Mouse (Mus musculus) ES-Bruce4 (cell line): ENCODE data around the gene Hivep3. TPM values are rescaled to one million over a fixed set of nuclear protein-coding genes. Genes with fewer than 3 reads are reported as not detected.

Experiments
- H3K27ac ChIP-seq: 2 replicates; pipeline ENCODE4 v1.5.1; 2012; ENCODE audit warnings: low read length, inconsistent platforms; ENCODE audit not compliant: insufficient read depth
- H3K27me3 ChIP-seq: 2 replicates; pipeline ENCODE4 v1.6.1; 2012; ENCODE audit warnings: mild to moderate bottlenecking, low read length, inconsistent platforms; ENCODE audit not compliant: control insufficient read depth, poor library complexity, insufficient read depth, severe bottlenecking
- H3K36me3 ChIP-seq: 2 replicates; pipeline ENCODE4 v1.6.1; 2012; ENCODE audit warnings: inconsistent platforms, mild to moderate bottlenecking, low read length, moderate library complexity; ENCODE audit not compliant: control insufficient read depth, poor library complexity, insufficient read depth, severe bottlenecking
- H3K4me1 ChIP-seq: one replicate; pipeline ENCODE4 v1.8.1; 2011; ENCODE audit warnings: low read length; ENCODE audit not compliant: control insufficient read depth, insufficient read depth
- H3K4me3 ChIP-seq: 2 replicates; pipeline ENCODE4 v1.5.1; 2011; ENCODE audit warnings: low read depth, mild to moderate bottlenecking, low read length
- H3K9ac ChIP-seq: 2 replicates; pipeline ENCODE4 v1.6.1; 2012; ENCODE audit warnings: low read depth, mild to moderate bottlenecking, inconsistent platforms; ENCODE audit not compliant: poor library complexity, severe bottlenecking
- H3K9me3 ChIP-seq: replicated peaks from 2 replicates; pipeline ENCODE4 v1.6.1; 2012; ENCODE audit warnings: mild to moderate bottlenecking, low read length, inconsistent platforms; ENCODE audit not compliant: control insufficient read depth, poor library complexity, insufficient read depth, severe bottlenecking
- CTCF ChIP-seq: IDR thresholded peaks from one replicate; pipeline ENCODE4 v1.8.1; 2011; ENCODE audit warnings: low read depth, low read length
- EP300 ChIP-seq: IDR thresholded peaks from 2 replicates; pipeline ENCODE4 v1.6.1; 2011; ENCODE audit warnings: low read depth, low read length; ENCODE audit not compliant: insufficient read depth
- POLR2A ChIP-seq: IDR thresholded peaks from one replicate; pipeline ENCODE4 v1.8.1; 2011; ENCODE audit warnings: low read length; ENCODE audit not compliant: insufficient read depth
- polyA plus RNA-seq: library from polyadenylated mRNA; stranded (reverse); fragments of >200 nt; gene quantifications from 2 replicates; pipeline ENCODE4 v1.2.4, GENCODE M21; 2011; ENCODE audit warnings: low read depth; ENCODE audit not compliant: missing spikeins, insufficient read depth, insufficient read length

Hivep3 gene
- polyA plus RNA-seq, 1 experiment, result 0.79 TPM

DNA sequence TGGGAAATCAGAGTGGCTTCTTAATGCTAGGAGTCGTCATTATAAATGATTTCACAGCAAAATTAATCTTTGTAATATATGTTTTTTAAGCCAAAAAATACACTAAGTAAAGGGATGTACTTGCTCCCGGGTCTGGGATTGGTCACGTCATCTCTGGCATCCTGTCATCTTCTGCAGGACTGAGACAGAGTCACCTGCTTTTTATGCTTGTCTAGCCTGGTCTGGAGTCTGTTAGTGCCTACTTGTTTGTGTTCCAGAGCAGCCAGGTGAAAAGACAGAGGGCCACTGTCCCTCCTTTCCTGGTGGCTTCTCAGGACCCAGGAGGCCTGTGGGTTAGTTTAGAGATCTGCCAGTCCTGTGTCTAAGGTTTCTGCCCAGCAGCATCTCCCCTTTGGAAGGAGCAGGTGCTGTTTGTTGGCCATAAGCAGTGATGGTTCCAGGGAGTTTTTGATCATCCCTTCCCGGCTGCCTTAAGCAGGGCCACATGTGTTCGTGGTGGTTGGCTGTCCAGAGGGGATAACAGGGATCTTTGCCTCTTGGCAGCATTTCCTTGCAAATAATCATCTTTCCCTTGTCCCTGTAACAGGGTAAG, 245.8 kb downstream of the Hivep3 start:
- no peak for TF ChIP-seq EP300
- TF ChIP-seq POLR2A, result no peak
- TF ChIP-seq CTCF, result no peak
- no peaks in the 10 kb centered on the region for H3K36me3 ChIP-seq
- no peak overlapping the region for H3K9ac ChIP-seq
- no peak overlapping the region for H3K27ac ChIP-seq
- H3K4me3 ChIP-seq, result no peak overlapping the region
- H3K27me3 ChIP-seq, result no peaks in the 10 kb centered on the region
- H3K4me1 ChIP-seq, result no peaks in the 10 kb centered on the region
- H3K9me3 ChIP-seq, result no peaks in the 10 kb centered on the region

DNA sequence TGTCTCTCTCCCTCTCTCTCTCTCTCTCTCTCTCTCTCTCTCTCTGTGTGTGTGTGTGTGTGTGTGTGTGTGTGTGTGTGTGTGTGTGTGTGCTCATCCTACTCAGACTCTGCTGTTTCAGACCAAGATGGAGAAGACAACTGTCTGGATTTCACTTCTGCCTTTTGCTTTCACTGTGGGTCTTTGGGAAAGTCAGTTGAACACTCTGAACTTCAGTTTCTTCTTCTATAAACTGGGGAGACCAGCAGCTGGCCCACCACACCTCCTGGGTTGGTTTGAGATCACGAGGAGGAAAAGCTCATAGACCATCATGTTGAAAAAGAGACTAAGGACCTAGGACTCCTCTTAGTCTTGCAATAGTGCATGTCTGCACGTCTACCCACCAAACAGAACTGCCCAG, 246.3 kb downstream of the Hivep3 start:
- Histone ChIP-seq H3K9ac (no peak overlapping the region), H3K27ac (no peak overlapping the region), H3K9me3 (no peaks in the 10 kb centered on the region), H3K4me3 (no peak overlapping the region), H3K36me3 (no peaks in the 10 kb centered on the region), H3K4me1 (no peaks in the 10 kb centered on the region), H3K27me3 (no peaks in the 10 kb centered on the region)
- TF ChIP-seq CTCF, result no peak
- TF ChIP-seq EP300, result no peak
- no peak for TF ChIP-seq POLR2A

- TF ChIP-seq CTCF, result no peak
- no peak for TF ChIP-seq POLR2A
- TF ChIP-seq EP300, result no peak
- Histone ChIP-seq H3K9ac (no peak overlapping the region), H3K36me3 (no peaks in the 10 kb centered on the region), H3K4me3 (no peak overlapping the region), H3K27me3 (no peaks in the 10 kb centered on the region), H3K9me3 (no peaks in the 10 kb centered on the region), H3K4me1 (no peaks in the 10 kb centered on the region), H3K27ac (no peak overlapping the region)
Observed at GRCm38 (mm10) chr4:119981047-119981720, 247.6 kb downstream of the Hivep3 start.

DNA sequence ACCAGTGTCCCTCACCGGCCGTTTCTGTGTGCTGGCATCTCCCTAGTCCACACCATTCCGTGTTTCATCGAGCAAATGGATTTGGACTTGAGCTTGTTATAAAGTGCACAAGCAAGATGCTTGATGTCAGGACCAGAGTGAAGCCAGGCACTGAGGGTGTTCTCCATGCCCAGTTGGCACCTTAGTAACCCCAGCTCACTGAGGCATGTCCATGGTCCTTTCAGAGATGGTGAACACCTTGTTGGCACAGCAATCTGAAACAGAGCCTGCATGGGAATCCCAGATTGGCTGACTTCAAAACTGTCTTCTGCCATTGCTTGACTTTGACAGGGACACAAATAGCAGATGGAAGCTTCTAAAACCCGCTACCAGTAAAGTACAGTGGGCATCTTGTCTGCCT, 252.5 kb downstream of the Hivep3 start:
- no peak overlapping the region for H3K27ac ChIP-seq
- no peaks in the 10 kb centered on the region for H3K9me3 ChIP-seq
- no peak overlapping the region for H3K4me3 ChIP-seq
- H3K4me1 ChIP-seq, result no peaks in the 10 kb centered on the region
- H3K36me3 ChIP-seq, result no peaks in the 10 kb centered on the region
- no peak overlapping the region for H3K9ac ChIP-seq
- no peaks in the 10 kb centered on the region for H3K27me3 ChIP-seq
- TF ChIP-seq POLR2A (no peak), CTCF (no peak), EP300 (no peak)

GRCm38 (mm10) chr4:119986580-119987291, 253.2 kb downstream of the Hivep3 start:
- Histone ChIP-seq H3K27ac (no peak overlapping the region), H3K9me3 (no peaks in the 10 kb centered on the region), H3K27me3 (no peaks in the 10 kb centered on the region), H3K9ac (no peak overlapping the region), H3K4me3 (no peak overlapping the region), H3K36me3 (no peaks in the 10 kb centered on the region), H3K4me1 (no peaks in the 10 kb centered on the region)
- no peak for TF ChIP-seq EP300
- no peak for TF ChIP-seq CTCF
- TF ChIP-seq POLR2A, result no peak

DNA sequence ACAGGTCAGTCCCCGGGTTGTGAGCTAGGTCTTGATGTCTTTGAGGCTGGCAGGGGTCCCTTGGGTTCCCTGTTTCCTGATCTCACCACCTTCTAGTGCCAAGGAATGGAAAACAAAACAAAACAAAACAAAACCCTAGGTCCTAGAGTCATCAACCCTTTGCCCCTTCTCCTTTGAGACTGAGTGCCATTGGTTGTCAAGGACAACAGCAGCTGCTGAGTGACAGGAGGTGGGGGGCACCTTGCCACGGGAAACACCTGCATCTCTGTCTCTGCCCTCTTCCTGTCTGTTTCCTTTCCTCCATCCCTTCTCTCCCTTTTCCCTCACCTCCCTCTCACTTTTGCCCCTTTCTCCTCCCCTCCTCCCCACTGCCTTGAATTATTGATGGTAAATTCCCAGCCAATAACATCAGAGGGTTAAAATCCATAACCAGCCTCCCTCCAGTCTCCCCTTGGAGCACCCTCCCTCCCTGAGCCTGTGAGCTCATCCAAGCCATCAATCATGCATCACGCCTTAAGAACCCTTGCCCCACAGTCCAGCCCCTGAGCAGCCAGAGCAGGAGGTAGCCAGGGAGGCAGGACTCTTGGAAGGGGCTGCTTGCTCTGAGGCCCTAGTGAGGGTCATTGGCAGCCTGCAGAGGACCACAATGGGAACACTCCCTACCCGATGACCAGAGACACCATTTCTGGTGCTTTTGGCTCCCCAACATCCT, 253.9 kb downstream of the Hivep3 start:
- Histone ChIP-seq H3K9ac (no peak overlapping the region), H3K27ac (no peak overlapping the region), H3K9me3 (no peaks in the 10 kb centered on the region), H3K36me3 (no peaks in the 10 kb centered on the region), H3K4me1 (no peaks in the 10 kb centered on the region), H3K4me3 (no peak overlapping the region), H3K27me3 (no peaks in the 10 kb centered on the region)
- TF ChIP-seq POLR2A, result no peak
- TF ChIP-seq EP300, result no peak
- TF ChIP-seq CTCF, result no peak
